Mouse (Mus musculus) NIH3T3 (cell line): ENCODE results near the gene H2afy2.

Experiments
- DNase-seq: peaks from one replicate; pipeline ENCODE4 v3.0.0-alpha.2; 2012; ENCODE audit warnings: low read depth

The H2afy2 gene

GRCm38 (mm10) chr10:61784414-61784813, 467 bp upstream of the H2afy2 start:
- no peak for DNase-seq

GRCm38 (mm10) chr10:61782799-61783611, 942 bp downstream of the H2afy2 start:
- DNase-seq = peak; percentile 93

- no peak for DNase-seq
Measured at GRCm38 (mm10) chr10:61781461-61782128, 2.4 kb downstream of the H2afy2 start.

- peak; percentile 15 for DNase-seq
Measured at GRCm38 (mm10) chr10:61766806-61767205, 17.1 kb downstream of the H2afy2 start.

GRCm38 (mm10) chr10:61765558-61765957, 18.4 kb downstream of the H2afy2 start:
- DNase-seq = no peak

GRCm38 (mm10) chr10:61764689-61765088, 19.3 kb downstream of the H2afy2 start:
- DNase-seq = no peak

- peak; percentile 95 for DNase-seq
Measured at GRCm38 (mm10) chr10:61759869-61760268, 24.1 kb downstream of the H2afy2 start.

GRCm38 (mm10) chr10:61758904-61759303, 25.0 kb downstream of the H2afy2 start:
- no peak for DNase-seq

- DNase-seq = peak; percentile 87
Measured at GRCm38 (mm10) chr10:61757022-61757421, 26.9 kb downstream of the H2afy2 start.

- DNase-seq = no peak
Measured at GRCm38 (mm10) chr10:61753071-61753470, 30.9 kb downstream of the H2afy2 start.

- peak; percentile 74 for DNase-seq
Measured at GRCm38 (mm10) chr10:61751534-61752219, 32.3 kb downstream of the H2afy2 start.

GRCm38 (mm10) chr10:61750014-61750413, 33.9 kb downstream of the H2afy2 start:
- DNase-seq = no peak

- DNase-seq = no peak
Measured at GRCm38 (mm10) chr10:61747302-61747701, 36.6 kb downstream of the H2afy2 start.

GRCm38 (mm10) chr10:61745133-61745532, 38.8 kb downstream of the H2afy2 start:
- DNase-seq = peak; percentile 65

GRCm38 (mm10) chr10:61742336-61742735, 41.6 kb downstream of the H2afy2 start:
- no peak for DNase-seq

- DNase-seq = peak; percentile 41
Measured at GRCm38 (mm10) chr10:61741873-61742272, 42.1 kb downstream of the H2afy2 start.

GRCm38 (mm10) chr10:61741306-61741705, 42.6 kb downstream of the H2afy2 start:
- DNase-seq = no peak

GRCm38 (mm10) chr10:61738126-61738525, 45.8 kb downstream of the H2afy2 start:
- DNase-seq = no peak

- DNase-seq = no peak
Measured at GRCm38 (mm10) chr10:61737537-61737936, 46.4 kb downstream of the H2afy2 start.

GRCm38 (mm10) chr10:61736671-61737078, 47.3 kb downstream of the H2afy2 start:
- DNase-seq = no peak

- DNase-seq = peak; percentile 82
Measured at GRCm38 (mm10) chr10:61734377-61734776, 49.6 kb downstream of the H2afy2 start.

- DNase-seq = no peak
Measured at GRCm38 (mm10) chr10:61730171-61730570, 53.8 kb downstream of the H2afy2 start.

GRCm38 (mm10) chr10:61729181-61729580, 54.8 kb downstream of the H2afy2 start:
- no peak for DNase-seq
